Mouse (Mus musculus): ENCODE measurements around the gene Alppl2. TPM values are rescaled to one million over a fixed set of nuclear protein-coding genes. Genes with fewer than 3 reads are reported as not detected.

Alppl2 gene
- polyA plus RNA-seq (2015; fragmentation: Nextera tagmentation; extraction: Ambion mirVana): not detected in 2 replicates

DNA sequence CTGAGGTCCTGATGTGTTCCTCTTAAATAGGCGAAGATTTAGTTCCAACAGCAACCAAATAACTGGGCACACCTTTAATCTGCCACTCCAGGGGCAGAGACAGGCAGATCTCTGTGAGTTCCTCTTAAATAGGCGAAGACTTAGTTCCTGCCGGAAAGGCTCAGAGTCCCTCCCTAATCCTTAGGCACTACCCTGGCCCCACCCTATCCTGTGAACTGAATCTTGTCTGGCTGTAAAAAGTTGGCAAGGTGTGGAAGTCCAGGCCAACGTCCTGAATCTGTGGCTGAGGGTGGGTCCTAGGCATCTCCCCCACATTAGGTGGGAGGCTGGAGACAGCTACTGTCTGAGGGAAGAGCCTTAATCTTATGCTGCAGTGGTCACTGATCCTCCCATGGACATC is at the start of gene Alppl2:
Gene Alppl2 (minus strand): TSS at position 101 of the 400 bp plus-strand sequence.
- no peak for DNase-seq
- Histone ChIP-seq H3K4me2 (no peak within 1 kb of the TSS), H3K27me3 (no peaks in the 10 kb centered on the region), H3K27ac (no peak within 1 kb of the TSS), H3K9me3 (replicated peaks) (no peaks in the 10 kb centered on the region), H3K4me3 (replicated peaks) (no peak within 1 kb of the TSS), H3K4me1 (replicated peaks) (no peaks in the 10 kb centered on the region), H3K9ac (no peak within 1 kb of the TSS), H3K36me3 (no peaks in the 10 kb centered on the region)
- 59% methylated on average over 4 of the region's 4 CpGs for WGBS (ENCODE audit: insufficient replicate concordance)
- ATAC-seq (ENCODE audit: low read depth): no peak

DNA sequence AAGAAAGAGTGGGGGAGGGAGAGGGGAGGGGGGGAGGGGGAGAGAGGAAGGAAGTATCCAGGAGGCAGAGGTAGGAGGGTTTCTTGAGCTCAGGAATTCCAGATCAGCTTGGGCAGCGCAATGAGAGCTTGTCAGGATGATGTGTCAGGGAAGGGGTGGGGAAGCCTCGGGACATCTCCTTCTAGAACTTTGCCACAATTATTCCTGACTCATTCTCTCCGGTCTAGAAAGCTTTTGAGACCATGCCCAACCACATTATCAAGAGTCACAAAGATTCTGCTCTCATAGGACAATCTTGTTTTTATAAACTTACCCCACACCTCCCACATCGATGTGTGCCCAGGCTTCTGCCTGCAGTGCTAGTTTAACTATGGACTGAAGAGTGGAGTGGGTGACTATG is 42.1 kb upstream of the Alppl2 start:
- no peak for ATAC-seq (ENCODE audit: low read depth)
- peaks cover 25% of the 10 kb centered on the region for H3K27me3 ChIP-seq
- no peaks in the 10 kb centered on the region for H3K36me3 ChIP-seq
- H3K4me2 ChIP-seq: no peak overlapping the region
- no peaks in the 10 kb centered on the region for H3K4me1 ChIP-seq (replicated peaks)
- H3K27ac ChIP-seq: no peak overlapping the region
- H3K9ac ChIP-seq: no peak overlapping the region
- no peak overlapping the region for H3K4me3 ChIP-seq (replicated peaks)
- H3K9me3 ChIP-seq (replicated peaks): no peaks in the 10 kb centered on the region
- DNase-seq: no peak
- 61% methylated on average over 4 of the region's 4 CpGs for WGBS (ENCODE audit: insufficient replicate concordance)

DNA sequence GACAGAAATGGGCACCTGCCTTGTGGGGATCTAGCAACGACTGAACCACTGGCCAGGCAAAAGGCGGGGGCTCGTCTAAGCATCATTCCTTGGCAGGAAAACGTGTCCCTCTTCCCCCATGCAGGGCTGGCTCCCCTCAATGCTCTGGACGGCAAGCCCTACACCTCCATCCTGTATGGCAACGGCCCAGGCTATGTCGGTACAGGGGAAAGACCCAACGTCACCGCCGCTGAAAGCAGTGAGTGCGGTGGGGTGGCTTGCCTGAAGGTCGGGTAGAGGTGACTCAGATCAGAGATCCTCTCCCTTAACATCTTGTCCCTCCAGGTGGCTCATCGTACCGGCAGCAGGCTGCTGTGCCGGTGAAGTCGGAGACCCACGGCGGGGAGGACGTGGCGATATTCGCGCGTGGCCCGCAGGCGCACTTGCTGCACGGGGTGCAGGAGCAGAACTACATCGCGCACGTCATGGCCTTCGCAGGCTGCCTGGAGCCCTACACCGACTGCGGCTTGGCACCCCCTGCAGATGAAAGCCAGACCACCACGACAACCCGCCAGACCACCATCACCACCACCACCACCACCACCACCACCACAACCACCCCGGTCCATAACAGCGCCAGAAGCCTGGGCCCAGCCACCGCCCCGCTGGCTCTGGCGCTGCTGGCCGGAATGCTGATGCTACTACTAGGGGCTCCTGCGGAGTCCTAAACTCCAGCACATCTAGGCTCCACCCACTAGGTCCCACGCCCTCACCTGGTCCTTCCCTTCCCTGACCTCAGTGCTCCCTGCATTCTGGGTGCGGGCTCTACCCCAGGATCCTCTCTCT is 37.7 kb upstream of the Alppl2 start:
- Histone ChIP-seq H3K9ac (no peak overlapping the region), H3K36me3 (no peaks in the 10 kb centered on the region), H3K27ac (no peak overlapping the region), H3K4me3 (replicated peaks) (no peak overlapping the region), H3K9me3 (replicated peaks) (no peaks in the 10 kb centered on the region), H3K4me1 (replicated peaks) (no peaks in the 10 kb centered on the region), H3K4me2 (no peak overlapping the region), H3K27me3 (peaks cover 40% of the 10 kb centered on the region)
- ATAC-seq (ENCODE audit: low read depth): no peak
- DNase-seq: no peak
- WGBS (ENCODE audit: insufficient replicate concordance): 13% methylated on average over 43 of the region's 43 CpGs

DNA sequence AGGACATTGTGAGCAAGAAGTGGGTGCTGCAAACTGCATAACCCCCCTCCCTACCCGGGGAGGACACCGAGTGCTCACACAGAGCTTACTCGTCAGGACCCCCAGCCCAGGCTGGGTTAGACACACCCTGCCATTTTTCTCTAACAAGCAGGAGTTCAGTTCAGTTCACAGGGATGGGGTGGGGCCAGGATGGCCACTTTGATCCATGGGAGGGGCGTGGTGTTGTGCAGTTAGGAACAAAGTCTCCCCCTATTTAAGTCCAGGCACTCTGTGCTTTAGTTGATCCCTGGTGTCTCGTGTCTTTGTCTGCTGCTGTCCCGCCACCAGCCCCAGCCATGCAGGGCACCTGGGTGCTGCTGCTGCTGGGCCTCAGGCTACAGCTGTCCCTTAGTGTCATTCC is 34.9 kb upstream of the Alppl2 start, which contains the start of gene Akp3:
Gene Akp3 (plus strand): TSS at position 301 of the 400 bp plus-strand sequence.
- Histone ChIP-seq H3K27me3 (peaks cover 43% of the 10 kb centered on the region), H3K4me3 (replicated peaks) (no peak within 1 kb of the TSS), H3K9ac (no peak within 1 kb of the TSS), H3K36me3 (no peaks in the 10 kb centered on the region), H3K27ac (no peak within 1 kb of the TSS), H3K9me3 (replicated peaks) (no peaks in the 10 kb centered on the region), H3K4me1 (replicated peaks) (no peaks in the 10 kb centered on the region), H3K4me2 (no peak within 1 kb of the TSS)
- 58% methylated on average over 6 of the region's 6 CpGs for WGBS (ENCODE audit: insufficient replicate concordance)
- ATAC-seq (ENCODE audit: low read depth) (no peak), DNase-seq (no peak)

DNA sequence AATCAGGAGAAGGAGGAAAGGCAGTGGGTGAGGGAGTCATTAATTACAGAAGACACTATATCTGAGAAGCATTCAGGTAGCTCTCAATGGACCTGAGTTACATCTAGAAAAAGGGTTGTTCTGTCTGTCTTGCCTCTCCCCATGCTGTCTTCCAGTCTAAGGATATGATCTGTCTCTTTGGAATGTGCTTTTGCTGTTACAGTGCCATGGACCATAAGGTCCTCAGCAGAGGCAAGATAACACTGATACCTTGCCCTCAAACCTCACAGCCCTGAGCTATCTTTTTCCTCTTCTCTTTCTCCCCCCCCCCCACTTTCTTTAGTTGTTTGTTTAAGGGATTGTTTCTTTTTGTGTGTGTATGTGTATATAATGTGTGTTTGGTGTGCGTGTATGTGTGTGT is 25.1 kb upstream of the Alppl2 start:
- no peaks in the 10 kb centered on the region for H3K27me3 ChIP-seq
- no peaks in the 10 kb centered on the region for H3K36me3 ChIP-seq
- H3K9ac ChIP-seq: no peak overlapping the region
- H3K4me3 ChIP-seq (replicated peaks): no peak overlapping the region
- no peak for DNase-seq
- ATAC-seq (ENCODE audit: low read depth): no peak
- H3K4me2 ChIP-seq: no peak overlapping the region
- WGBS (ENCODE audit: insufficient replicate concordance): 44% methylated on average over 1 of the region's 1 CpGs
- H3K9me3 ChIP-seq (replicated peaks): no peaks in the 10 kb centered on the region
- no peak overlapping the region for H3K27ac ChIP-seq
- H3K4me1 ChIP-seq (replicated peaks): no peaks in the 10 kb centered on the region

DNA sequence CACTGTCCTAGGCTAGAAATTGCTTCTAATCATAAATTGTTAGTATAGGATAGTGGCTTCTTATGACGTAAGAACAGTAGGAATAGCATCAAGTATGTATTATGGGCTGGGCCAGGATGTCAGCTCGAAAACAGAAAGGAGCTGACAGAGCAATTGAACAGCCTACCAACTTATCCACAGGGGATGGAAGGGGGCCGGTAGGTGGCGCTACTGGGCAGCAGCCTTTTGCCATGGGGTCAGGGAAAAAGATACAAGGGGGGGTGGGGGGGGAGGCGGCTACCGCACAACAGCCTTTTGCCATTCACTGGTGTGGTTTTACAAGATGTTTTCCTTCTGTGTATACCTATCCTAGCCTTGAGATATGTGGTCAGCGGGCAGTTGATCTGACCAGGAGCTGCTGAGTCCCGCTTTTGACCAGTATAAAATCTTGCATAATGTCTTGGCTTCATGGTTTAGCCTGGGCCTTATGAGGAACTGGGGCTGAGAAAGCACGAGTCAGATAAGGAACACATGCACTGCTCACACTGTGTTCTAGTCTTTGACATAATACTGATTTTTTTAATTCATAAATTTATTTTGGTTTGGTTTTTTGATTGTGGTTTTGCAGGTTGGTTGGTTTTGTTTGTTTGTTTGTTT is 22.1 kb upstream of the Alppl2 start:
- H3K4me2 ChIP-seq: no peak overlapping the region
- H3K36me3 ChIP-seq: no peaks in the 10 kb centered on the region
- H3K4me3 ChIP-seq (replicated peaks): no peak overlapping the region
- 27% methylated on average over 9 of the region's 9 CpGs for WGBS (ENCODE audit: insufficient replicate concordance)
- no peaks in the 10 kb centered on the region for H3K27me3 ChIP-seq
- DNase-seq (no peak), ATAC-seq (ENCODE audit: low read depth) (no peak)
- H3K4me1 ChIP-seq (replicated peaks): no peaks in the 10 kb centered on the region
- H3K9me3 ChIP-seq (replicated peaks): no peaks in the 10 kb centered on the region
- no peak overlapping the region for H3K9ac ChIP-seq
- H3K27ac ChIP-seq: no peak overlapping the region

DNA sequence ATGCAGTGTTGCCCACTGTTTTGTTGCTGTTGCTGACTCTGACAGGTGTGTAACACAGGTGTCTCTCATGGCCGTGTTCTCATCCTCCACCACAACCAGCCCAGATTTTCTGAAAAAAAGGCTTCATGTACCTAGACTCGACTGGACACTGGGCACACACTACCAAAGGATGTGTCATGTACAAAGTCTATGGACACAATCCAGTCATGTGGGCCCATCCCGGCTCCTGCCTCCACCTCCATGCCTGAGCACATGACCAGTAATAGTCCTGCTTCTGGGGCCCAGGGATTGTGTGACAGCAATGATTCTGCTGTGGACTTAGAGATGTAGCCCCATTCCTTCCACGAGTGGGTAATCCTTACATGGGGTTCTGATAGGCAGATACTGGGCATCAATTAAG is 18.8 kb upstream of the Alppl2 start:
- Histone ChIP-seq H3K4me2 (no peak overlapping the region), H3K27ac (no peak overlapping the region), H3K4me1 (replicated peaks) (no peaks in the 10 kb centered on the region), H3K27me3 (no peaks in the 10 kb centered on the region), H3K4me3 (replicated peaks) (no peak overlapping the region), H3K9ac (no peak overlapping the region), H3K9me3 (replicated peaks) (no peaks in the 10 kb centered on the region), H3K36me3 (no peaks in the 10 kb centered on the region)
- DNase-seq: no peak
- no peak for ATAC-seq (ENCODE audit: low read depth)
- WGBS (ENCODE audit: insufficient replicate concordance): 61% methylated on average over 4 of the region's 4 CpGs

DNA sequence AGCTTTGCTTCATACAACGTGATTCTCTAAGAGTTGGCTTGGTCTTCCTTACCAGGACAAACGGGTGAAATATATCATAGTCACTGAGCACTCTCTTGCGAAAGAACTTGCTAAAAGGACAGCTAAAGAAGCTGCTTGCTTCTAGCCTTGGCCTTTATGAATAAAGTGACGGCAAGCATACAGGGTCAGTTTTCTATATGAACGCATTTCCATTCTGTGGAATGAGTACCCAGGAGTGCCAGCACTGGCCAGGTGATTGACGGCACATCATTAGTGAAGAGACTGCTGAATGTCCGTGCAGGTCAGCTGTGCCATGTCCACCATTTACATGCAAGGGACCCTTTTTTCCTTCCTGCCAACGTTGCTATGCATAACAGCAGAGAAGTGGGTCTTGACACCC is 16.8 kb upstream of the Alppl2 start:
- H3K27ac ChIP-seq: no peak overlapping the region
- no peak for ATAC-seq (ENCODE audit: low read depth)
- H3K9ac ChIP-seq: no peak overlapping the region
- no peak overlapping the region for H3K4me3 ChIP-seq (replicated peaks)
- DNase-seq: no peak
- H3K4me1 ChIP-seq (replicated peaks): no peaks in the 10 kb centered on the region; the same call in 1 of the 2 replicates
- H3K4me2 ChIP-seq: no peak overlapping the region
- H3K27me3 ChIP-seq: 0 out of 2 replicates have a peak, but pooled peaks cover 2% of the 10 kb centered on the region
- no peaks in the 10 kb centered on the region for H3K36me3 ChIP-seq
- WGBS (ENCODE audit: insufficient replicate concordance): 64% methylated on average over 8 of the region's 8 CpGs
- H3K9me3 ChIP-seq (replicated peaks): no peaks in the 10 kb centered on the region

DNA sequence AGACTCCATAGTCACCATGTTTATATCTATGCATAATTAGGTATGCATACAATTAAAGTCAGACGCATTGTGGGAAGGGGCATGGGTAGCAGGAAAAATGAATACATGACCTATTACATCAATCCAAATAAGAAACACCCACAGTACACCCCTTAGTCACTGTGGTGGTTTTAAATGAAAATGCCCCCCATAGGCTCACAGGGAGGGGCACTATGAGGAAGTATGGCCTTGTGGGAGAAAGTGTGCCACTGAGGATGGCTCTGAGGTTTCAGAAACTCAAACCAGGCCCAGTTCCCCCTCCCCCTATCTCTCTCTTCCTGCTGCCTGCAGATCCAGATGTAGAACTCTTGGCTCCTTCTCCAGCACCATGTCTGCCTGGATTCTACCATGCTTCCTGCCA is 14.2 kb upstream of the Alppl2 start:
- Histone ChIP-seq H3K4me1 (replicated peaks) (no peaks in the 10 kb centered on the region; the same call in 1 of the 2 replicates), H3K9ac (no peak overlapping the region), H3K4me3 (replicated peaks) (no peak overlapping the region), H3K27ac (no peak overlapping the region), H3K4me2 (no peak overlapping the region), H3K9me3 (replicated peaks) (no peaks in the 10 kb centered on the region), H3K27me3 (peaks cover 14% of the 10 kb centered on the region), H3K36me3 (no peaks in the 10 kb centered on the region)
- 59% methylated on average over 1 of the region's 1 CpGs for WGBS (ENCODE audit: insufficient replicate concordance)
- DNase-seq (no peak), ATAC-seq (ENCODE audit: low read depth) (no peak)

DNA sequence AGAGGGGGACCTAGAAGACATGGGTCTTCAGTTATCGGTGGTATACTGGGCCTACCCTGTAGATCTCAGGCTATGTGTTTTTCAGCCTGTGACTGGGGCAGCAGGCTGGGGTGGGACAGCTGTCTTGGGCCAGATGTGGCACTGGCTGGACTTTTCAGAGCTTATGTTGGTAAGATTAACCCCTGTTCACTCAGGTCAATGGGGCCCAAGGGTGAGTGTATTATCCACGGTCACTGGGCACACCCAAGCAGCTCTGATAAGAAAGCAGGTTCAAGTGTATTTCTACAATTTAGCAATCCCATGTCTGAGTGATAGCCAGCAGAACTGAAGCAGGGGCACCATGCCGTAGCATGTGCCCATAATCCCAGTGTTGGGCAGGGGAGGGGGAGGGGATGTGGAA is 12.4 kb upstream of the Alppl2 start:
- Histone ChIP-seq H3K9ac (no peak overlapping the region), H3K36me3 (no peaks in the 10 kb centered on the region), H3K9me3 (replicated peaks) (no peaks in the 10 kb centered on the region), H3K4me3 (replicated peaks) (no peak overlapping the region), H3K27ac (no peak overlapping the region), H3K4me1 (replicated peaks) (peaks cover 2% of the 10 kb centered on the region; the same call in 1 of the 2 replicates), H3K27me3 (peaks cover 14% of the 10 kb centered on the region), H3K4me2 (no peak overlapping the region)
- ATAC-seq (ENCODE audit: low read depth) (no peak), DNase-seq (no peak)
- WGBS (ENCODE audit: insufficient replicate concordance): 48% methylated on average over 3 of the region's 3 CpGs

DNA sequence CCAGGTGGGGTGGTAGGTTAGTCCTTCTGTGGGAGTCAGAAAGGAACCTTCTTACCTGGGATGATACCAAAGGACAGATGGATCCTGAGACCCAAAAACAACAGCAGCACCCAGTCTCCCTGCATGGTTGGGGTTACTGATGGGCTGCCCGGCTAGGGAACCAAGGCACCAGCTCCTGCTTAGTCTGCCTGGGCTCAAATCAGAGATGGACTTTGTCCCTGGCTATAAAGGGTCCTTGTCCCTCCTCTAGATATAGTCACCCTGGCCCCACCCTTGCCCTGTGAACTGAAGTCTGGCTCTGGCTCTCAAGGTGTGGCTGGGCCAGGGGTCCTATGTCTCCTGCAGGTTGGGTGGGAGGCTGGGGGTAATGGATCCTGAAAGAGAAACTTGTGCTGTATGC is 11.7 kb upstream of the Alppl2 start, which contains the start of gene Alpi:
Gene Alpi (minus strand): TSS at position 196 of the 400 bp plus-strand sequence.
- no peak within 1 kb of the TSS for H3K27ac ChIP-seq
- no peak within 1 kb of the TSS for H3K4me2 ChIP-seq
- no peak for ATAC-seq (ENCODE audit: low read depth)
- H3K9ac ChIP-seq: no peak within 1 kb of the TSS
- H3K4me1 ChIP-seq (replicated peaks): peaks cover 2% of the 10 kb centered on the region; the same call in 1 of the 2 replicates
- WGBS (ENCODE audit: insufficient replicate concordance): 64% methylated on average over 1 of the region's 1 CpGs
- peaks cover 14% of the 10 kb centered on the region for H3K27me3 ChIP-seq
- H3K36me3 ChIP-seq: no peaks in the 10 kb centered on the region
- H3K9me3 ChIP-seq (replicated peaks): no peaks in the 10 kb centered on the region
- no peak within 1 kb of the TSS for H3K4me3 ChIP-seq (replicated peaks)
- no peak for DNase-seq
